Mouse (Mus musculus) midbrain, embryonic 16.5 days (tissue): ENCODE results near the gene Rilpl1. TPM values are rescaled to one million over a fixed set of nuclear protein-coding genes. Genes with fewer than 3 reads are reported as not detected.

Experiments used
- ATAC-seq: fragments of 200-750 bp; cut with Nextera tagmentation; 2 replicates; pipeline ENCODE4 v1.8.0; 2017; ENCODE audit warnings: moderate TSS enrichment
- H3K27ac ChIP-seq: fragments of 300-500 bp; sonication (generic); 2 replicates; pipeline ENCODE4 v1.5.1; 2014; ENCODE audit warnings: mild to moderate bottlenecking, low read length, mixed read lengths
- H3K27me3 ChIP-seq: fragments of 300-500 bp; sonication (generic); 2 replicates; pipeline ENCODE4 v1.6.1; 2014; ENCODE audit warnings: low read depth, low read length, mixed read lengths; ENCODE audit not compliant: control insufficient read depth, insufficient read depth
- H3K36me3 ChIP-seq: fragments of 300-500 bp; sonication (generic); 2 replicates; pipeline ENCODE4 v1.6.1; 2014; ENCODE audit warnings: mild to moderate bottlenecking, low read length, moderate library complexity, mixed read lengths; ENCODE audit not compliant: control insufficient read depth, insufficient read depth
- H3K4me1 ChIP-seq: fragments of 300-500 bp; sonication (generic); 2 replicates; pipeline ENCODE4 v1.6.1; 2014; ENCODE audit warnings: mild to moderate bottlenecking, low read length, mixed read lengths; ENCODE audit not compliant: control insufficient read depth, insufficient read depth
- H3K4me2 ChIP-seq: fragments of 300-500 bp; sonication (generic); 2 replicates; pipeline ENCODE4 v1.6.1; 2014; ENCODE audit warnings: mild to moderate bottlenecking, low read length, mixed read lengths
- H3K4me3 ChIP-seq: fragments of 300-500 bp; sonication (generic); 2 replicates; pipeline ENCODE4 v1.5.1; 2014; ENCODE audit warnings: low read depth, mild to moderate bottlenecking, low read length, moderate library complexity, mixed read lengths
- H3K9ac ChIP-seq: fragments of 300-500 bp; sonication (generic); 2 replicates; pipeline ENCODE4 v1.6.1; 2014; ENCODE audit warnings: low read depth, low read length, mixed read lengths
- H3K9me3 ChIP-seq: fragments of 300-500 bp; sonication (generic); replicated peaks from 2 replicates; pipeline ENCODE4 v1.6.1; 2014; ENCODE audit warnings: mild to moderate bottlenecking, low read length, mixed read lengths; ENCODE audit not compliant: control insufficient read depth, poor library complexity, severe bottlenecking
- WGBS: fragments of 180-500 bp; shearing (Covaris S2); extraction: QIAGEN DNeasy Blood & Tissue Kit; methylation state at CpG from one replicate; pipeline ENCODE4 v1.1.7; 2014; 5-methylcytosine and 5-hydroxymethylcytosine counted together
- polyA plus RNA-seq: library from polyadenylated mRNA; unstranded; fragments of >200 nt; fragmentation: Nextera tagmentation; extraction: Ambion mirVana; gene quantifications from 2 replicates; pipeline ENCODE4 v1.2.1, GENCODE M21; 2015

Gene Rilpl1
- polyA plus RNA-seq, 1 experiment from 2014 or later: 11.7 TPM

DNA sequence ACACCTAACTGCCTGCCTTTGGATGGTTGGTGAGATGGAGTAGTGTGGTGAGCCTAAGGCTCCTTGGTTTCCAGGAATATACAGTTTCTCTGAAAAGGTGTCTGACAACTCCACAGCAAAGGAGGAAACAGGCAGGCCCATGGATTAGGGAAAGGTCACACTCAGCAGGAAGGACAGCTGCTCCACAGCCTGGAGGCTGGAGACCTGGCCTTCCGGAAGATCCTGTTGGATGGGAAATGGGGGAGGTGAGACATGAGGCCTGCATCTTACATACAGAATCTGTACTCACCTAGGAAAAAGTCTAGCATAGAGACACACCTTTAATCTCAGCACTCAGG lies 77.1 kb downstream of the Rilpl1 start:
- Histone ChIP-seq H3K27ac (no peak overlapping the region), H3K9ac (no peak overlapping the region), H3K4me2 (no peak overlapping the region), H3K36me3 (peaks cover 47% of the 10 kb centered on the region), H3K4me3 (no peak overlapping the region), H3K9me3 (no peaks in the 10 kb centered on the region), H3K27me3 (no peaks in the 10 kb centered on the region), H3K4me1 (no peaks in the 10 kb centered on the region; the same call in 1 of the 2 replicates)
- WGBS: 75% methylated on average over 1 of the region's 1 CpGs
- no peak for ATAC-seq

DNA sequence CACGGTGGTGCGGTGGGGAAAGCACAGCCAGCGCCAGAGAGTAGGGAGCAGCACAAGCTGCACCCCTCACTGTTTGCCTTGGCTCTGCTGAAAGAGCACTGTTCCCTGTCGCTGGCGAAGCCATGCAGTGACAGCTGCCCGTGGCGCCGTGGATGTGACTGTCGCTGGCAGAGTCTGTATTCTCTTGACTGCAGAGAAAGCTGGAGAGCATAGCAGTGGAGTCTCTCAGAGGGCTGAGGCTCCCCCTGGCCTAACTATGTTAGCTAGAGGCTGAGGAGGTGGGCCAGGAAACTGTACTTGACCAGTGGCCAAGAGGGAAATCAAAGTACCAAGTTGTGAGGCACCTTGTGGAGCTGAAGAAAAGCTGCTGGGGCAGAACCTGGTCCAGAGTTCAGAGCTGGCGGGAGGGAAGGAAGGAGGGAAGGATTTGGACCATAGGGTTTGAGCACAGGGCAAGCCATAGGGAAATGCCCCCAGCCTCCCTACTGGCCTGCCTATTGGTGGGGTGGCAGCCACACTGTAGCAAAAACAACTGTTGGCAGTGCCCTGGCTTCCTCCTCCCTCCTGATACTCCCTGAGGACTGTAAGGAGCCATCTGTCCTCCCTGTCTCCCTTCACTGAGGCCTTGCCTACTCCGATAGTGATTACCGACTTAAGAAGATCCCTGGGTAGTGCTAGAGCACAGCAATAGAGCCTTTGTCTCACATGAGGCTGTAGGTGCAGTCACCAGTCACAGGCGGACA lies 77.7 kb downstream of the Rilpl1 start:
- Histone ChIP-seq H3K27me3 (no peaks in the 10 kb centered on the region), H3K4me1 (no peaks in the 10 kb centered on the region; the same call in 1 of the 2 replicates), H3K9ac (no peak overlapping the region), H3K9me3 (no peaks in the 10 kb centered on the region), H3K4me2 (no peak overlapping the region), H3K4me3 (no peak overlapping the region), H3K36me3 (peaks cover 44% of the 10 kb centered on the region), H3K27ac (no peak overlapping the region)
- no peak for ATAC-seq
- 81% methylated on average over 13 of the region's 13 CpGs for WGBS

DNA sequence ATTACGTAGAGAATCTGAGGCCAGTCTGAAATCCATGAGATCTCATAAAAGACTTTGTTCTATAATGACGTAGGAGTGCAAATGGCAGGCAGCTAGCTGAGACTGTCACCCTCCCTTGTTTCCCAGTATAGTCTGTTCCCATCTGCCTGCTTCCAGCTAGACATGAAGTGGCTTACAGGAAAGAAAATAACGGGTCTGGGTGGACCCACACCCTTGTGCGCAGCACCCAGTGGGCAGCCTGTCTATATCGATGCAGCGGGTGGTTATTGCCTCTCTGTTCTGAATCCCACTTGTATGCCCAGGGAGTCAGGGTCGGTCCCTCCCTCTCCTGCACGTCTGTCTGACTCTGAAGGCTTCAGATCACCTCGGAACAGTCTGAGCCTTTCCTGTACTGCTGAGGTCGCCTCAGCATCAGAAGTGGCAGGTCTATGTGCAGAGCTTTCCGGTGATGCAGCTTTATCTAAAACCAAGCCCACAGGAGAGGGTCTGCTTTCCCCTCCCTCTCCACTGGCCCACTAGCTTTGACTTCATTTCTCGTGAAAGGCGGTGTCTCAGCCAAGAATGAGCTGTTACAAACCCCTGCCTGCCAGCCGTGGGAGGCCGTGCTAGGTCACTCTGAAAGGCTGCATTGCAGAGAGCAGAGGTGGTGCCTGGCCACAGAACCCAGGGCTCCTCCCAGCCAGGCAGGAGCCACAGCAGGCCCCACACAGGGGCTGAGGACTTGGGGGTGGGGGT lies 78.5 kb downstream of the Rilpl1 start:
- H3K27me3 ChIP-seq: no peaks in the 10 kb centered on the region
- no peak overlapping the region for H3K9ac ChIP-seq
- no peak overlapping the region; the same call in 1 of the 2 replicates for H3K27ac ChIP-seq
- 83% methylated on average over 15 of the region's 15 CpGs for WGBS
- no peaks in the 10 kb centered on the region for H3K9me3 ChIP-seq
- ATAC-seq: no peak
- H3K4me1 ChIP-seq: no peaks in the 10 kb centered on the region; the same call in 1 of the 2 replicates
- no peak overlapping the region for H3K4me3 ChIP-seq
- H3K36me3 ChIP-seq: peaks cover 41% of the 10 kb centered on the region
- H3K4me2 ChIP-seq: no peak overlapping the region

- WGBS: 91% methylated on average over 16 of the region's 16 CpGs
Observed at GRCm38 (mm10) chr5:124450641-124451340, 80.4 kb downstream of the Rilpl1 start.

DNA sequence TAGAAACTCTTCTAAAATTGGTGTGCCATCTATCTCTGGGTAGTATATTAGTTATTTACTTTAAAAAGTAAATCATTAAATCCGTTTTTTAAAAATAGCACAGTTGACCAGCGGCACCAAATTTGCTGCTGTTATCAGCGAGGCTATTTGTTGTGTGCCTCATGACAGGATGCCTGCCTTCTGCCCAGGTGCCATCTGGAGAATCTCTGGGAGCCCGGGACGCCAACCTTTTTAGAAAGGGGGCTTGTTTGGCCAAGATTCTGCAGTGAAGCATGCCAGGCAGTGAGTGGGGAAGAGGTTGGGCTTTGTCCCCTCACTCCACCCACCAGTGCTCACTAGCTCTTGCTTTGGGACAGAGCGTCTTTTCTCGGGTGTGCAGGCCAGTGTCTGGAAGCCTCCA lies 81.1 kb downstream of the Rilpl1 start:
- ATAC-seq: no peak
- peaks cover 10% of the 10 kb centered on the region for H3K4me1 ChIP-seq
- H3K4me3 ChIP-seq: no peak overlapping the region
- H3K4me2 ChIP-seq: no peak overlapping the region
- WGBS: 86% methylated on average over 7 of the region's 7 CpGs
- H3K9me3 ChIP-seq: no peaks in the 10 kb centered on the region
- no peak overlapping the region for H3K9ac ChIP-seq
- no peak overlapping the region for H3K27ac ChIP-seq
- peaks cover 31% of the 10 kb centered on the region for H3K36me3 ChIP-seq
- no peaks in the 10 kb centered on the region for H3K27me3 ChIP-seq

More at GRCm38 (mm10) chr5:124450641-124451340, 80.4 kb downstream of the Rilpl1 start:
- H3K27ac ChIP-seq: no peak overlapping the region
- H3K36me3 ChIP-seq: peaks cover 32% of the 10 kb centered on the region
- ATAC-seq: no peak
- no peak overlapping the region for H3K4me2 ChIP-seq
- no peak overlapping the region for H3K4me3 ChIP-seq
- H3K27me3 ChIP-seq: no peaks in the 10 kb centered on the region
- peaks cover 10% of the 10 kb centered on the region for H3K4me1 ChIP-seq
- no peak overlapping the region for H3K9ac ChIP-seq
- no peaks in the 10 kb centered on the region for H3K9me3 ChIP-seq

DNA sequence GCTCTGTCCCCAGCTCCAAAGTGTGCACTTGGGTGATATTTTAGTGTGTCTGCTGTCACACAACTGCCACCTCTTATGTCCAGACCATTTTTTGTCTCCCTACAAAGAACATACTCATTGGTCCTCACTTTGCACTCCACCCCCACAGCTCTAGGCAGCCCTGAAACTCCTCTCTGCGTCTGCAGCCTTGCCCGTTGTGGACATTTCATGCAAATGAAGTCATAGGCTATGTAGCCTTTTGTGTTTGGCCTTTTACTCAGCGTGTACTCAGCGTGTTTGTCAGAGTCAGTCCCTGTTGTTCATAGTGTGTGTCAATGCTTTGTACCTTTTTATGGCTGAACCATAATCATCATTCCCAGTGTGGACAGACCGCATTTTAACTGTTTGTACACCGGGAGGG lies 81.7 kb downstream of the Rilpl1 start:
- Histone ChIP-seq H3K4me1 (peaks cover 15% of the 10 kb centered on the region), H3K36me3 (peaks cover 26% of the 10 kb centered on the region), H3K27ac (no peak overlapping the region), H3K4me2 (no peak overlapping the region), H3K4me3 (no peak overlapping the region), H3K27me3 (no peaks in the 10 kb centered on the region), H3K9me3 (no peaks in the 10 kb centered on the region), H3K9ac (no peak overlapping the region)
- 71% methylated on average over 6 of the region's 6 CpGs for WGBS
- ATAC-seq: no peak

DNA sequence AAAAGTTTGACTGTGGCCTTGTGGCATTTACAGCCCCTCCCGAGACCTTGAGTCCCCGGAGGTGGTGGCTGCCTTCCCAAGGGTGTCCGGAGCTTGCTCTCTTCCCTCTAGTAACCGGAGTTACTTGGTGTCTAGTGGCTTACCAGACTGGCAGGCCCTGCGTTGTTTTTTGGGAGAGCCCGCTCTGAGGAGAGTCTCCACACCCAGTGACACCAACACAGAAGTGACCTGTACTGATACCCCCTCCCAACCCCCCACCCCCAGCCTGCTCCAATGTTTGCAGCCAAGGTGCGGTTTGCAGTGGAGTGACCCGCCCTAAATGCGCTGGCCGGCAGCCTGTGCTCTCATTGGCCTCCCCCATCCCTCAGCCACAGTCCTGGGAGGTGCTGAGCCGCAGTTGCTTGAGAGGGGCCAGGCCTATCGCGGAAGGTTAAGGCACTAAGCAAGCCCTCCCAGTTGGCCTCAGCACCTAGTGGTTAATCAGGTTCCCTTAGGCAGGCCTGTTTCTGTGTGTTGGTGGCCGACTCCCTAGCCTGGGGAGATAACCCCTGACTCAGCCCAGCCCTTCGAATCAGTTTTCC lies 84.8 kb downstream of the Rilpl1 start:
- Histone ChIP-seq H3K27ac (peak overlapping the region; percentile 7; the same call in 1 of the 2 replicates), H3K9ac (peak overlapping the region; percentile 94), H3K36me3 (peaks cover 15% of the 10 kb centered on the region), H3K4me2 (peak overlapping the region; percentile 96), H3K27me3 (no peaks in the 10 kb centered on the region), H3K9me3 (no peaks in the 10 kb centered on the region), H3K4me3 (peak overlapping the region; percentile 92), H3K4me1 (peaks cover 18% of the 10 kb centered on the region)
- no peak for ATAC-seq
- WGBS: 2% methylated on average over 15 of the region's 15 CpGs

GRCm38 (mm10) chr5:124445621-124446293 lies 85.4 kb downstream of the Rilpl1 start:
- Histone ChIP-seq H3K36me3 (peaks cover 9% of the 10 kb centered on the region), H3K27ac (peak overlapping the region; percentile 78), H3K4me1 (peaks cover 18% of the 10 kb centered on the region), H3K9ac (peak overlapping the region; percentile 94), H3K4me3 (peak overlapping the region; percentile 92), H3K9me3 (no peaks in the 10 kb centered on the region), H3K27me3 (no peaks in the 10 kb centered on the region), H3K4me2 (peak overlapping the region; percentile 96)
- 0% methylated on average over 21 of the region's 77 CpGs for WGBS
- peak; percentile 60 for ATAC-seq
